Mouse (Mus musculus) lung, postnatal 14 days (tissue): ENCODE results near the gene Rgma.

Experiments used
- DNase-seq: peaks from one replicate; pipeline ENCODE4 v3.0.0; 2021

The Rgma gene

GRCm38 (mm10) chr7:73442246-73442645, 66.9 kb downstream of the Rgma start:
- DNase-seq, result no peak

DNA sequence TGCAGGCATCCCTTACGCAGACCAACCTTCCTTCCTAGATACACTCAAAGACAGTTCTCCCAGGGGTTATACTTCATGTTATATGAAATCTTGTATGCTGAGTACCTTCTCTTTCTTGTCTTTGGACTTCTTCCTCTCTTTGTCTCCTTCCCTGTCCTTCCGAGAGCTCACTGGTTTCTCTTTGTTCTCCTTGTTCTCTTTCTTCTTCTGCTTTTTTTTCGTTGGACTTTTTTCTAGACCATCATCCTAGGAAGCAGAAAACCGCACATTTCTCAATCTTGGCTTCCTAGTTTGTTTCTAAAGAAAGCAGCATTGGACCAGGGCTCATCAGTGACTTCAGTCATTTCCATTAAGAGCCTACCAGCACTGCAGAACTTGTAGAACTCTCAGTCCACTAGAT, 76.3 kb downstream of the Rgma start:
- DNase-seq, result no peak

- no peak for DNase-seq
Observed at GRCm38 (mm10) chr7:73452187-73452808, 77.0 kb downstream of the Rgma start.

GRCm38 (mm10) chr7:73454113-73454512, 78.8 kb downstream of the Rgma start:
- DNase-seq, result no peak

DNA sequence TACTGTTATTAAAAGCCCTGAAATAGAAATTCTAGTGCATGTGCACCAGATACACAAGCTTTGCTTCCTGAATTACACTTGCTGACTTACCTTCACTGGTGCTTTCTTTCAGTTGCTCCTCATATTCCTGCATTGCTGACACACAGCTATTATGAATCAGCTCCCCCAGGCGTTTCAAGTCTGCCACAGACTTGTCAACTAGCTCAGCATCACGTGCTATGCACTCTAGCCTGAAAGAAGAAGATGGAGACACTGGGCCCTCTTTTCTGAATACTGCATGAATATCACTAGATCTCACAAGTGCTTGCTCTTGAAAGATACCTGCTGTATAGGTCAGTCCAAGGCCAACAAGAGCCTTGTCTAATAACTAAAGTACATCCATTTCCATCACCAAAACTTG, 88.2 kb downstream of the Rgma start:
- DNase-seq, result no peak

DNA sequence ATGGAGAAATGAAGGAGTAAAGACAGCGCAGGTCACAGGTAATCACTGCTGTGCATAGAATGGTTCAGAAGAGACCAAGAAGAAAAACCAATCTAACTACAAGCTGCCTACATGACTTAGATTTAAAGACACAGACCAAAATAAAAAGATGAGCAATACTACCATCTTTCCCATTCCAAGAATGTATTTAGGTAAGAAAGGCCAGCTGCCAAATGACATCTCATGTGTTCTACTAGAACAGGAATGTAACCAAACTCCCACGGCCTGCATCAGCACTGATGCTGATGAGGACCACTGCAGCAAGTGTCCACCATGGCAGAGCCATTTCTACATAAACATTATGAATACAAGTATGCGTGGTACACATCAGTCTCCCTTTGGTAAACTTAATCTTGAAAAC, 92.4 kb downstream of the Rgma start:
- no peak for DNase-seq
